Mouse (Mus musculus) stomach, postnatal 0 days (tissue): ENCODE measurements around the gene Tnfrsf1b. TPM values are rescaled to one million over a fixed set of nuclear protein-coding genes. Genes with fewer than 3 reads are reported as not detected.

Experiments
- ATAC-seq: fragments of 200-750 bp; cut with Nextera tagmentation; 2 replicates; pipeline ENCODE4 v1.8.0; 2017; ENCODE audit not compliant: low FRiP score, low TSS enrichment
- DNase-seq: peaks from one replicate; pipeline ENCODE4 v3.0.0-alpha.2; 2016; ENCODE audit warnings: low spot score
- H3K27ac ChIP-seq: fragments of 300-500 bp; sonication (generic); replicated peaks from 2 replicates; pipeline ENCODE4 v1.5.1; 2014; ENCODE audit warnings: mild to moderate bottlenecking, control low read depth
- H3K27me3 ChIP-seq: fragments of 300-500 bp; sonication (generic); 2 replicates; pipeline ENCODE4 v1.6.1; 2014; ENCODE audit warnings: low read length; ENCODE audit not compliant: control insufficient read depth, insufficient read depth
- H3K36me3 ChIP-seq: fragments of 300-500 bp; sonication (generic); 2 replicates; pipeline ENCODE4 v1.6.1; 2014; ENCODE audit warnings: low read length, mixed read lengths; ENCODE audit not compliant: control insufficient read depth, insufficient read depth
- H3K4me1 ChIP-seq: fragments of 300-500 bp; sonication (generic); replicated peaks from 2 replicates; pipeline ENCODE4 v1.6.1; 2014; ENCODE audit warnings: antibody characterized with exemption; ENCODE audit not compliant: control insufficient read depth, insufficient read depth
- H3K4me2 ChIP-seq: fragments of 300-500 bp; sonication (generic); replicated peaks from 2 replicates; pipeline ENCODE4 v1.6.1; 2014; ENCODE audit warnings: low read depth, mild to moderate bottlenecking, control low read depth, moderate library complexity
- H3K4me3 ChIP-seq: fragments of 300-500 bp; sonication (generic); 2 replicates; pipeline ENCODE4 v1.5.1; 2014; ENCODE audit warnings: low read depth, low read length, control low read depth
- H3K9ac ChIP-seq: fragments of 300-500 bp; sonication (generic); 2 replicates; pipeline ENCODE4 v1.6.1; 2014; ENCODE audit warnings: mild to moderate bottlenecking, low read length, control low read depth, mixed read lengths
- H3K9me3 ChIP-seq: fragments of 300-500 bp; sonication (generic); 2 replicates; pipeline ENCODE4 v1.6.1; 2016; ENCODE audit warnings: low read length; ENCODE audit not compliant: control insufficient read depth
- CTCF ChIP-seq: IDR thresholded peaks from 2 replicates; pipeline ENCODE4 v1.5.1; 2016; ENCODE audit warnings: antibody characterized with exemption, low read depth, mild to moderate bottlenecking, moderate library complexity
- EP300 ChIP-seq: optimal IDR thresholded peaks from 2 replicates; pipeline ENCODE3; 2016; ENCODE audit warnings: antibody characterized with exemption
- WGBS: fragments of 180-500 bp; shearing (Covaris S2); extraction: QIAGEN DNeasy Blood & Tissue Kit; methylation state at CpG from one replicate; pipeline ENCODE4 v1.1.7; 2014; 5-methylcytosine and 5-hydroxymethylcytosine counted together
- polyA plus RNA-seq: library from polyadenylated mRNA; unstranded; fragments of >200 nt; fragmentation: Nextera tagmentation; extraction: Ambion mirVana; gene quantifications from 2 replicates; pipeline ENCODE4 v1.2.1, GENCODE M21; 2015

The Tnfrsf1b gene
- polyA plus RNA-seq, 1 experiment from 2014 or later = 5.4 TPM

- Histone ChIP-seq H3K4me3 (no peak overlapping the region), H3K36me3 (no peaks in the 10 kb centered on the region), H3K27me3 (no peaks in the 10 kb centered on the region), H3K9ac (no peak overlapping the region), H3K4me2 (no peak overlapping the region), H3K4me1 (no peaks in the 10 kb centered on the region), H3K9me3 (no peaks in the 10 kb centered on the region), H3K27ac (no peak overlapping the region)
- no peak for ATAC-seq
- DNase-seq = no peak
- TF ChIP-seq CTCF = no peak
- TF ChIP-seq EP300 = no peak
- WGBS = 60% methylated on average over 6 of the region's 6 CpGs
Measured at GRCm38 (mm10) chr4:145283441-145283840, 36.8 kb upstream of the Tnfrsf1b start.

GRCm38 (mm10) chr4:145280966-145281365 lies 34.3 kb upstream of the Tnfrsf1b start:
- Histone ChIP-seq H3K4me2 (no peak overlapping the region), H3K4me1 (no peaks in the 10 kb centered on the region), H3K27me3 (no peaks in the 10 kb centered on the region), H3K36me3 (no peaks in the 10 kb centered on the region), H3K27ac (no peak overlapping the region), H3K4me3 (no peak overlapping the region), H3K9me3 (no peaks in the 10 kb centered on the region), H3K9ac (no peak overlapping the region)
- WGBS = 82% methylated on average over 6 of the region's 6 CpGs
- DNase-seq = no peak
- no peak for ATAC-seq
- no peak for TF ChIP-seq EP300

GRCm38 (mm10) chr4:145278724-145279370 lies 32.2 kb upstream of the Tnfrsf1b start:
- WGBS = 29% methylated on average over 3 of the region's 3 CpGs
- Histone ChIP-seq H3K4me1 (no peaks in the 10 kb centered on the region), H3K36me3 (no peaks in the 10 kb centered on the region), H3K9ac (no peak overlapping the region), H3K4me2 (no peak overlapping the region), H3K27ac (0 out of 2 replicates have a peak overlapping the region, but pooled peaks have one; percentile 14), H3K4me3 (no peak overlapping the region), H3K9me3 (no peaks in the 10 kb centered on the region), H3K27me3 (no peaks in the 10 kb centered on the region)
- DNase-seq = no peak
- TF ChIP-seq EP300 (no peak), CTCF (no peak)
- ATAC-seq = peak; percentile 74

GRCm38 (mm10) chr4:145278231-145278630 lies 31.6 kb upstream of the Tnfrsf1b start:
- WGBS = 79% methylated on average over 2 of the region's 2 CpGs
- DNase-seq (no peak), ATAC-seq (no peak)

GRCm38 (mm10) chr4:145276368-145277249 lies 29.9 kb upstream of the Tnfrsf1b start:
- Histone ChIP-seq H3K9me3 (no peaks in the 10 kb centered on the region), H3K4me3 (no peak overlapping the region), H3K27me3 (no peaks in the 10 kb centered on the region), H3K27ac (no peak overlapping the region), H3K4me1 (no peaks in the 10 kb centered on the region; the same call in 1 of the 2 replicates), H3K36me3 (no peaks in the 10 kb centered on the region), H3K4me2 (no peak overlapping the region), H3K9ac (no peak overlapping the region)
- 81% methylated on average over 6 of the region's 6 CpGs for WGBS
- DNase-seq = no peak
- ATAC-seq = no peak
- no peak for TF ChIP-seq EP300

More at GRCm38 (mm10) chr4:145278231-145278630, 31.6 kb upstream of the Tnfrsf1b start:
- H3K4me1 ChIP-seq = no peaks in the 10 kb centered on the region
- no peak overlapping the region for H3K9ac ChIP-seq
- no peaks in the 10 kb centered on the region for H3K27me3 ChIP-seq
- H3K4me3 ChIP-seq = no peak overlapping the region
- H3K9me3 ChIP-seq = no peaks in the 10 kb centered on the region
- no peak overlapping the region for H3K27ac ChIP-seq
- TF ChIP-seq EP300 (no peak), CTCF (no peak)
- H3K36me3 ChIP-seq = no peaks in the 10 kb centered on the region
- H3K4me2 ChIP-seq = no peak overlapping the region

GRCm38 (mm10) chr4:145274887-145275286 lies 28.2 kb upstream of the Tnfrsf1b start:
- Histone ChIP-seq H3K36me3 (no peaks in the 10 kb centered on the region), H3K27me3 (no peaks in the 10 kb centered on the region), H3K27ac (no peak overlapping the region), H3K4me2 (no peak overlapping the region), H3K4me1 (no peaks in the 10 kb centered on the region; the same call in 1 of the 2 replicates), H3K9ac (no peak overlapping the region), H3K4me3 (no peak overlapping the region), H3K9me3 (no peaks in the 10 kb centered on the region)
- WGBS = 89% methylated on average over 5 of the region's 5 CpGs
- no peak for ATAC-seq
- TF ChIP-seq EP300 = no peak
- TF ChIP-seq CTCF = no peak
- no peak for DNase-seq
